Mouse (Mus musculus) embryonic facial prominence, embryonic 14.5 days (tissue): ENCODE data around the gene Uhmk1. TPM values are rescaled to one million over a fixed set of nuclear protein-coding genes. Genes with fewer than 3 reads are reported as not detected.

Source experiments
- ATAC-seq: fragments of 200-750 bp; cut with Nextera tagmentation; 2 replicates; pipeline ENCODE4 v1.8.0; 2017; ENCODE audit warnings: low read depth, moderate number of reproducible peaks, moderate TSS enrichment
- DNase-seq: peaks from one replicate; pipeline ENCODE4 v3.0.0-alpha.2; 2015; ENCODE audit warnings: low spot score
- H3K27ac ChIP-seq: fragments of 300-500 bp; sonication (generic); replicated peaks from 2 replicates; pipeline ENCODE4 v1.5.1; 2014; ENCODE audit warnings: low read depth, mild to moderate bottlenecking, low read length, moderate library complexity
- H3K27me3 ChIP-seq: fragments of 300-500 bp; sonication (generic); replicated peaks from 2 replicates; pipeline ENCODE4 v1.6.1; 2014; ENCODE audit warnings: low read length; ENCODE audit not compliant: control insufficient read depth, insufficient read depth
- H3K36me3 ChIP-seq: fragments of 300-500 bp; sonication (generic); 2 replicates; pipeline ENCODE4 v1.6.1; 2014; ENCODE audit warnings: low read length, mixed read lengths; ENCODE audit not compliant: control insufficient read depth, insufficient read depth
- H3K4me1 ChIP-seq: fragments of 300-500 bp; sonication (generic); 2 replicates; pipeline ENCODE4 v1.6.1; 2014; ENCODE audit warnings: antibody characterized with exemption, low read length; ENCODE audit not compliant: control insufficient read depth, insufficient read depth
- H3K4me2 ChIP-seq: fragments of 300-500 bp; sonication (generic); 2 replicates; pipeline ENCODE4 v1.6.1; 2014; ENCODE audit warnings: low read depth, mild to moderate bottlenecking, low read length, moderate library complexity, mixed read lengths
- H3K4me3 ChIP-seq: fragments of 300-500 bp; sonication (generic); 2 replicates; pipeline ENCODE4 v1.5.1; 2014; ENCODE audit warnings: low read depth, mild to moderate bottlenecking, low read length
- H3K9ac ChIP-seq: fragments of 300-500 bp; sonication (generic); 2 replicates; pipeline ENCODE4 v1.6.1; 2014; ENCODE audit warnings: low read depth, mild to moderate bottlenecking, low read length, moderate library complexity, mixed read lengths
- H3K9me3 ChIP-seq: fragments of 300-500 bp; sonication (generic); 2 replicates; pipeline ENCODE4 v1.6.1; 2016; ENCODE audit warnings: low read length; ENCODE audit not compliant: control insufficient read depth
- WGBS: fragments of 180-500 bp; shearing (Covaris S2); extraction: QIAGEN DNeasy Blood & Tissue Kit; methylation state at CpG from one replicate; pipeline ENCODE4 v1.1.7; 2014; 5-methylcytosine and 5-hydroxymethylcytosine counted together
- polyA plus RNA-seq: library from polyadenylated mRNA; unstranded; fragments of >200 nt; fragmentation: Nextera tagmentation; extraction: Ambion mirVana; gene quantifications from 2 replicates; pipeline ENCODE4 v1.2.1, GENCODE M21; 2014

The Uhmk1 gene
- polyA plus RNA-seq, 1 experiment from 2014 or later = 11.2 TPM

DNA sequence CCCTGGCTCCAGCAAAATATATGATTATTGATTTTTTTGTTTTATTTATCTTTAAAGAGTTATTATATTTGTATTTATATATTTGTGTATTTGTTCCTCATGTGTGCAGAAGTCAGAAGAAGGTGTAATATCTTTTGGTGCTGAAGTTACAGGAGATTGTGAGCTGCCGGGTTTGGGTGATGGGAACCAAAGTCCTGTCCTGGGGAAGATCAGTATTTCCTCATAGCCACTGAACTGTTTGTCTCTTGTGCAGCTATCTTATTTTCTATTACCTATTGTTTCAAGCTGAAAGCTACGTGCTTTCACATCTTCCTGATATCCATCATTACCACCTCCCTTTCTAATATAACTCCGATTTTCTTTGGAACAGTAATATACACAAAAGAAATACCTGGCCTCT, 393 bp upstream of the Uhmk1 start:
- H3K27me3 ChIP-seq = no peaks in the 10 kb centered on the region
- DNase-seq (no peak), ATAC-seq (no peak; the same call in 1 of the 2 replicates)
- peak overlapping the region; percentile 85 for H3K4me3 ChIP-seq
- H3K36me3 ChIP-seq = peaks cover 18% of the 10 kb centered on the region
- H3K9ac ChIP-seq = no peak overlapping the region
- H3K4me1 ChIP-seq = no peaks in the 10 kb centered on the region
- WGBS = 78% methylated on average over 3 of the region's 3 CpGs
- H3K27ac ChIP-seq = no peak overlapping the region
- H3K9me3 ChIP-seq = no peaks in the 10 kb centered on the region
- peak overlapping the region; percentile 70 for H3K4me2 ChIP-seq

DNA sequence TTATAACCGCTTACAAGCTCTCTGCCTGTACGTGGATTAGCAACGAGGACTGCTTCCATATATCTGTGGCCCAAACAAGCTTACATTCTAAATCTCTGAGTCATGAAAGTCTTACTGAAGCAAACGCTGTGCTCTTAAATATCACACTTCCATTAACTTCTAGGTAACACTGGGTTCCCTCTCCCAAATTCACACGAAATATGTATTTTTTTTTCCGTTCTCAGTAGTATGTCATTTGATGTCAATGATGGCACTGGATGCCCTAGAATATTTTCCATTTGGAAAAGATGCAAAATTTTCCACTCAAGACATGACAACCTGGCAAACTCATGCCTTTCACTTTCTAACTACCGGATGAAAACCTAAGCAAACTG, 827 bp downstream of the Uhmk1 start:
- Histone ChIP-seq H3K4me2 (peak overlapping the region; percentile 70), H3K9me3 (no peaks in the 10 kb centered on the region), H3K9ac (peak overlapping the region; percentile 97), H3K27ac (no peak overlapping the region; the same call in 1 of the 2 replicates), H3K27me3 (no peaks in the 10 kb centered on the region), H3K36me3 (peaks cover 23% of the 10 kb centered on the region), H3K4me3 (peak overlapping the region; percentile 85), H3K4me1 (no peaks in the 10 kb centered on the region)
- 30% methylated on average over 7 of the region's 7 CpGs for WGBS
- ATAC-seq (no peak), DNase-seq (peak; percentile 1)

DNA sequence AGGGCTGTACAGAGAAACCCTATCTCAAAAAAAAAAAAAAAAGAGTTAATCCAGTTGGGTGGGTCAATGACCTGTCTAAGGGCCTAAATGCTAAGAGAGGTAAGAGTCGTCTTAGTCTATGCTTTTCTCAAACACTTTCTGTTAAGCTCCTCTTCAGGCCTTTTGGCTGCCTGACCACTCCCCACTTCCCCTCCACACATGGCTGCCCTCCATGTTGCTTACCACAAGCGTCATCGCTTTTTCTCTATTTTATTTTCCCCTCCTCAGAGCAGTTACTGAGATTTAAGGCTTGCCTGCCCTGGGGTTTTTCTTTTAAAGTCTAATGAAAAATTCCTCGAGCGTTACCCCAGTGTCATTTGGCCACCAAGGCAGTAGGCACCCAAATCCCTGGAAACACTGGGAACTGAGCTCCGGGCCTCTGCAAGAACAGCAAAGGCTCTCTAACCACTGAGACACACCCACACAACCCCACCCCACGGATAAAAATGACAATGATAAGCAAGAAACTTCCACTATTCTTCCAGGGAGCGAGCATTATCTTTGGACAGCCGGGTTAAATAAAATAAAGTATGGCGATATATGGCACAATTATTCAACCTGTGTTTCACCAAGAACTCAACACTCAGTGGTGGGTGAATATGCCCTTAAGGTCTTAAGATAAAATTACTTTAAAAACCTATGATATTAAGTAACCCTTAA, 1.9 kb downstream of the Uhmk1 start:
- WGBS = 93% methylated on average over 10 of the region's 10 CpGs
- Histone ChIP-seq H3K4me2 (no peak overlapping the region), H3K4me3 (no peak overlapping the region), H3K27ac (no peak overlapping the region), H3K27me3 (no peaks in the 10 kb centered on the region), H3K4me1 (no peaks in the 10 kb centered on the region), H3K9ac (no peak overlapping the region), H3K36me3 (peaks cover 32% of the 10 kb centered on the region), H3K9me3 (no peaks in the 10 kb centered on the region)
- DNase-seq = no peak
- no peak for ATAC-seq

DNA sequence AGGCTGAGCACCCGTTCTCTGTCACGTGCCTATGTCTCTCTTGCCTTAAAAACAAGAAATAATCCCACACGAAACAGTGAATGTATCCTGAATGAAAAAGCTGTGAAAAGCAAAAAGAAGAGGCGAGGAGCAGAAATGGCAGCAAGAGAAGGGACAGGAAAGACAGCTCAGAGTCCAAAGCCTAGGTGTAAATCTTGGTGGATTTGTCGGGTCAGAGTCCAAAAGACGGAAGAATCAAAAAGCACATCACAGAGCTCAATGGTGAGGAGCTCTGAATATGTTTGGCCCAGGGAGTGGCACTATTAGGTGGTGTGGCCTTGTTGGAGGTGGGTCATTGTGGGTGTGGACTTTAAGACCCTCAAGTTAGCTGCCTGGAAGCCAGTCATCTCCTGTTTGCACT, 8.8 kb downstream of the Uhmk1 start:
- 95% methylated on average over 6 of the region's 6 CpGs for WGBS
- Histone ChIP-seq H3K4me3 (no peak overlapping the region), H3K27me3 (no peaks in the 10 kb centered on the region), H3K4me2 (no peak overlapping the region), H3K27ac (no peak overlapping the region), H3K4me1 (no peaks in the 10 kb centered on the region), H3K36me3 (peaks cover 73% of the 10 kb centered on the region), H3K9me3 (no peaks in the 10 kb centered on the region), H3K9ac (no peak overlapping the region)
- ATAC-seq = no peak
- no peak for DNase-seq

DNA sequence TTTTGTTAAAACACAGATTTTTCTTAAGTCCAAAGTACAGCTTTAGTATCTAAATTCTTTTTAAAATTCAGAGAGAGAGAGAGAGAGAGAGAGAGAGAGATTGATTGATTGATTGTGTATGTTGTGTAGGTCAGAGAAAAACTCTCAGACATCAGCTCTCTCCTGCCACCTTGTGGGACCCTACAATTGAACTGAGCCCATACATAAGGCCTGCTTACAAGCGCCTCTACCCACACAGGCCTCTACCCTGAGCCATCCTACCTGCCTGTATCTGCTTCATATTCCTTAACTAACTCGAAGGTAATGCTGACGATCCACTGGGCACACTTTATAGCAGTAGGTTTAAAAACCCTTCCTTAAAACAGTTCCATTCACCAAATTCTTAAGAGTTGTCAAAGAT, 14.8 kb downstream of the Uhmk1 start:
- whole genome bisulfite sequencing = 67% methylated on average over 3 of the region's 3 CpGs
- DNase-seq (peak; percentile 17), ATAC-seq (no peak)
- Histone ChIP-seq H3K36me3 (peaks cover 68% of the 10 kb centered on the region), H3K27me3 (no peaks in the 10 kb centered on the region), H3K9ac (no peak overlapping the region), H3K4me1 (no peaks in the 10 kb centered on the region), H3K27ac (no peak overlapping the region), H3K9me3 (no peaks in the 10 kb centered on the region), H3K4me2 (no peak overlapping the region), H3K4me3 (no peak overlapping the region)

DNA sequence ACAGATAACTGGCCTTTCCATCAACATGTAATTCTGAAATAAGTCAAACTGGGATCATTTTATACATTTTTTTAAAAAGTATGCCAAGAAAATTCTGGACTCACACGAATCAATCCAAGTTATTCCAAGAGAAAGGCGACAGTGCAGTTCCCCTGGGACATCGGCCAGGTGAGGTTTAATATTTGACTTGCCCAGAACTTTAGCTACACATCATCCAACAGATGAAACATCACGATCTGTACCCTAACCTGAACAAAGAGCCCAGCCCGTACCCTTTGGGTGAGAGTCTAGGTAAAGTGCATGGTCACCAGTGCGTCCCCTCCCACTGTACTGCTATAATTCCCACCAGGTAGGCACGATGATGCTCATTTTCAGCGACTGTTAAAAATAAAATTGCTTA, 19.0 kb downstream of the Uhmk1 start:
- Histone ChIP-seq H3K4me2 (no peak overlapping the region), H3K36me3 (peaks cover 76% of the 10 kb centered on the region), H3K27ac (no peak overlapping the region), H3K4me3 (no peak overlapping the region), H3K9me3 (no peaks in the 10 kb centered on the region), H3K9ac (no peak overlapping the region), H3K27me3 (no peaks in the 10 kb centered on the region), H3K4me1 (no peaks in the 10 kb centered on the region)
- no peak for ATAC-seq
- 91% methylated on average over 8 of the region's 8 CpGs for WGBS
- DNase-seq = no peak

DNA sequence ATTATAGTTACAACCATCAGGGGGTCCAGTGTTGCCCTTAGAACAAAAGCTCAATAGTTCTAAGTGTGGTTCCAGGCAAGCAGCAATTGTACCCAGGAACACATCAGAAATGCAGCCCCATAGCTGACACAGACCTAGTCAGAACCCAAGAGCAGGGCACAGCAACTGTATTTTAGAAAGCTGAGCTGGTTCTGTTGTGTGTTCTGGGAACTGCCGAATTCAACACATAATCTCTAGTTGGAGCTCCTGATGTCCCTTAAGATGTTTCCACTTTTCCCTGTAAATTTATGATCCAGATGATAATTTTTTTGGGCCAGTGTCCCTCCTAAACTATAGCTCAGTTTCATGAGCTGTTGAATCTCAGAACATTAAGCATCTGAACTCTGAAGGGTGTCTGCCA, 23.3 kb downstream of the Uhmk1 start:
- no peaks in the 10 kb centered on the region for H3K9me3 ChIP-seq
- 90% methylated on average over 1 of the region's 1 CpGs for WGBS
- ATAC-seq (no peak), DNase-seq (no peak)
- no peak overlapping the region for H3K4me2 ChIP-seq
- no peaks in the 10 kb centered on the region for H3K27me3 ChIP-seq
- H3K4me3 ChIP-seq = no peak overlapping the region
- no peaks in the 10 kb centered on the region for H3K4me1 ChIP-seq
- H3K36me3 ChIP-seq = peaks cover 45% of the 10 kb centered on the region
- no peak overlapping the region for H3K9ac ChIP-seq
- no peak overlapping the region for H3K27ac ChIP-seq

DNA sequence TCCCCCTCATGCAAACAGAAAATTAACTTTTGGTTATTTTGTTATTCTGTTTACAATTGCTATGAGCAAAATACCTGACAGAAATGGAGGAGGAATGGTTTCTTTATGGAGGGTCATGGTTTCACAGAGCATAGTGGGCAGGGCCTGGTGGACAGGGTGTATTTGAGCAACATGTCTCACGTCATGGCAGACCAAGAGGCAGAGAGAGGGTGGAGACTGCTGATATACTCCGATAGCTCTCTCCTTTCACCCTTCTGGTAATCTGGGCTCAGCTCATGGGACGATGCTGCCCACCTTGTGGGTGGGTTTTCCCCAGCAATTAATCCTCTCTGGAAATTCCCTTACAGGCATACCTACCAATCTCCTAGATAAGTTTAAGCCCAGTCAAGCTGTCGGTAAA, 25.0 kb downstream of the Uhmk1 start:
- Histone ChIP-seq H3K4me2 (no peak overlapping the region), H3K27me3 (no peaks in the 10 kb centered on the region), H3K9ac (no peak overlapping the region), H3K36me3 (peaks cover 28% of the 10 kb centered on the region), H3K4me3 (no peak overlapping the region), H3K4me1 (no peaks in the 10 kb centered on the region), H3K9me3 (no peaks in the 10 kb centered on the region), H3K27ac (no peak overlapping the region)
- no peak for DNase-seq
- 84% methylated on average over 4 of the region's 4 CpGs for WGBS
- no peak for ATAC-seq

DNA sequence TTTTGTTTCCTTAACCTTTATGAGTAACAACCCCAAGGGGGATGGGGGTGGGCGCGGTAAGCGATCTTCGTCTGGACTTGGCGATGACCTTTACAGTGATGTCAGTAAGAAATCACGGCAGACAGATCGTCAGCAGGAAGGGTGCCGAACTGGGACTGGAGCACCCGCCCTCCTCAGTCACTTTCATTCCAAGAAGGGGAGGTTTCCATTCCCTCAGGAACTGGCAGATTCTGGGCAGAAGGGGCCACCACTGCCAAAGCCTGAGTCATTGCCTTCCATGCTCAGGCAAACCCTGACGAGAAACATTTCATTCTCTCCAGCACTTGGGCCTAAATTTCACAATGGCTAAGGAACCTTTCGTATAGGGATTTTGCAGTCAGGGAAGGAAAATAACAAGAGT, 26.6 kb downstream of the Uhmk1 start:
- Histone ChIP-seq H3K9ac (no peak overlapping the region), H3K9me3 (no peaks in the 10 kb centered on the region), H3K27me3 (no peaks in the 10 kb centered on the region), H3K4me1 (no peaks in the 10 kb centered on the region), H3K36me3 (peaks cover 13% of the 10 kb centered on the region), H3K4me2 (no peak overlapping the region), H3K4me3 (no peak overlapping the region), H3K27ac (no peak overlapping the region)
- ATAC-seq (no peak), DNase-seq (no peak)
- WGBS = 64% methylated on average over 11 of the region's 11 CpGs
